Mouse (Mus musculus) liver, adult 2 months (tissue): ENCODE data around the gene Camk2d. TPM values are rescaled to one million over a fixed set of nuclear protein-coding genes. Genes with fewer than 3 reads are reported as not detected.

Source experiments
- DNase-seq: peaks from one replicate; pipeline ENCODE4 v3.0.0-alpha.2; 2011; ENCODE audit warnings: low read depth, low spot score; ENCODE audit errors: extremely low read depth
- H3K27ac ChIP-seq: fragments of 200-500 bp; replicated peaks from 2 replicates; pipeline ENCODE4 v1.5.1; 2012; ENCODE audit warnings: low read depth, mild to moderate bottlenecking, control low read depth, inconsistent platforms, low read length; ENCODE audit not compliant: insufficient read depth
- H3K27me3 ChIP-seq: fragments of 200-500 bp; 2 replicates; pipeline ENCODE4 v1.6.1; 2012; ENCODE audit warnings: mild to moderate bottlenecking, moderate library complexity, low read length, inconsistent platforms; ENCODE audit not compliant: control insufficient read depth, insufficient read depth
- H3K36me3 ChIP-seq: fragments of 200-500 bp; 2 replicates; pipeline ENCODE4 v1.6.1; 2012; ENCODE audit warnings: low read length, inconsistent platforms; ENCODE audit not compliant: control insufficient read depth, insufficient read depth
- H3K4me1 ChIP-seq: fragments of 200-500 bp; 2 replicates; pipeline ENCODE4 v1.6.1; 2011; ENCODE audit warnings: low read length; ENCODE audit not compliant: control insufficient read depth, insufficient read depth
- H3K4me3 ChIP-seq: fragments of 200-500 bp; 2 replicates; pipeline ENCODE4 v1.5.1; 2011; ENCODE audit warnings: low read depth, mild to moderate bottlenecking, control low read depth, low read length, moderate library complexity; ENCODE audit not compliant: insufficient read depth
- H3K79me2 ChIP-seq: fragments of 200-500 bp; 2 replicates; pipeline ENCODE4 v1.6.1; 2012; ENCODE audit warnings: inconsistent platforms, mild to moderate bottlenecking, low read length, moderate library complexity; ENCODE audit not compliant: control insufficient read depth, insufficient read depth
- H3K9ac ChIP-seq: fragments of 200-500 bp; 2 replicates; pipeline ENCODE4 v1.6.1; 2012; ENCODE audit warnings: low read depth, mild to moderate bottlenecking, control low read depth, inconsistent platforms, low read length
- CTCF ChIP-seq: fragments of 200-500 bp; IDR thresholded peaks from 2 replicates; pipeline ENCODE4 v1.5.1; 2011; ENCODE audit warnings: low read depth, low read length, control low read depth
- POLR2A ChIP-seq: fragments of 200-500 bp; IDR thresholded peaks from 2 replicates; pipeline ENCODE4 v1.6.1; 2011; ENCODE audit warnings: low read length, control low read depth; ENCODE audit not compliant: insufficient read depth; ENCODE audit errors: extremely low read depth
- WGBS: fragments of 180-500 bp; shearing (Covaris S2); methylation state at CpG from one replicate; pipeline ENCODE4 v1.1.7; 2018; 5-methylcytosine and 5-hydroxymethylcytosine counted together
- polyA plus RNA-seq: library from polyadenylated mRNA; depleted of rRNA; stranded (reverse); fragments of >200 nt; gene quantifications from 2 replicates; pipeline ENCODE4 v1.2.3, GENCODE M21; 2012; rRNA removed
- total RNA-seq: library from RNA; depleted of rRNA; stranded (reverse); fragments of >200 nt; gene quantifications from 2 replicates; pipeline ENCODE4 v1.2.3, GENCODE M21; 2014; rRNA removed

Gene Camk2d
- 9.4 and 10.9 TPM in 2 replicates for total RNA-seq
- polyA plus RNA-seq = 5.0 and 5.9 TPM in 2 replicates

GRCm38 (mm10) chr3:126596086-126596485 lies at the start of gene Camk2d:
Camk2d (plus strand) TSS chr3:126596302.
- TF ChIP-seq POLR2A (0 out of 2 replicates have a peak, but pooled peaks have one; percentile 44), CTCF (no peak)
- Histone ChIP-seq H3K4me3 (peak within 1 kb of the TSS; percentile 73), H3K27ac (peak within 1 kb of the TSS; percentile 83), H3K27me3 (no peaks in the 10 kb centered on the region), H3K4me1 (0 out of 2 replicates have a peak, but pooled peaks cover 2% of the 10 kb centered on the region), H3K36me3 (peaks cover 4% of the 10 kb centered on the region; the same call in 1 of the 2 replicates), H3K79me2 (no peaks in the 10 kb centered on the region), H3K9ac (peak within 1 kb of the TSS; percentile 92)
- DNase-seq = peak; percentile 85
- under 1% methylated on average over 16 of the region's 16 CpGs for WGBS

GRCm38 (mm10) chr3:126547941-126548340 lies 48.2 kb upstream of the Camk2d start:
- Histone ChIP-seq H3K79me2 (no peaks in the 10 kb centered on the region), H3K36me3 (no peaks in the 10 kb centered on the region), H3K9ac (no peak overlapping the region), H3K4me1 (no peaks in the 10 kb centered on the region), H3K27ac (no peak overlapping the region), H3K27me3 (no peaks in the 10 kb centered on the region), H3K4me3 (no peak overlapping the region)
- no peak for TF ChIP-seq CTCF
- no peak for TF ChIP-seq POLR2A
- no peak for DNase-seq

GRCm38 (mm10) chr3:126563646-126564045 lies 32.5 kb upstream of the Camk2d start:
- no peak for DNase-seq
- Histone ChIP-seq H3K27ac (no peak overlapping the region), H3K9ac (no peak overlapping the region), H3K36me3 (no peaks in the 10 kb centered on the region), H3K4me3 (no peak overlapping the region), H3K4me1 (no peaks in the 10 kb centered on the region), H3K79me2 (no peaks in the 10 kb centered on the region), H3K27me3 (peaks cover 2% of the 10 kb centered on the region; the same call in 1 of the 2 replicates)
- TF ChIP-seq POLR2A = no peak
- no peak for TF ChIP-seq CTCF
- 78% methylated on average over 2 of the region's 2 CpGs for WGBS

GRCm38 (mm10) chr3:126570628-126571027 lies 25.5 kb upstream of the Camk2d start:
- Histone ChIP-seq H3K79me2 (no peaks in the 10 kb centered on the region), H3K27me3 (peaks cover 2% of the 10 kb centered on the region; the same call in 1 of the 2 replicates), H3K4me1 (no peaks in the 10 kb centered on the region), H3K27ac (no peak overlapping the region), H3K4me3 (no peak overlapping the region), H3K9ac (no peak overlapping the region), H3K36me3 (no peaks in the 10 kb centered on the region)
- TF ChIP-seq POLR2A (no peak), CTCF (no peak)
- WGBS = 86% methylated on average over 1 of the region's 1 CpGs
- DNase-seq = no peak

GRCm38 (mm10) chr3:126572915-126573314 lies 23.2 kb upstream of the Camk2d start:
- no peak for DNase-seq
- H3K79me2 ChIP-seq = no peaks in the 10 kb centered on the region
- H3K27me3 ChIP-seq = no peaks in the 10 kb centered on the region
- no peak overlapping the region for H3K27ac ChIP-seq
- H3K4me3 ChIP-seq = no peak overlapping the region
- no peak overlapping the region for H3K9ac ChIP-seq
- no peaks in the 10 kb centered on the region for H3K36me3 ChIP-seq
- H3K4me1 ChIP-seq = no peaks in the 10 kb centered on the region
- no peak for TF ChIP-seq POLR2A
- no peak for TF ChIP-seq CTCF
- WGBS = 70% methylated on average over 5 of the region's 5 CpGs

- H3K9ac ChIP-seq = no peak overlapping the region
- no peak overlapping the region for H3K4me3 ChIP-seq
- no peaks in the 10 kb centered on the region for H3K27me3 ChIP-seq
- no peaks in the 10 kb centered on the region for H3K79me2 ChIP-seq
- WGBS = 64% methylated on average over 2 of the region's 2 CpGs
- TF ChIP-seq CTCF (0 out of 2 replicates have a peak, but pooled peaks have one; percentile 24), POLR2A (no peak)
- H3K4me1 ChIP-seq = no peaks in the 10 kb centered on the region
- no peaks in the 10 kb centered on the region for H3K36me3 ChIP-seq
- H3K27ac ChIP-seq = no peak overlapping the region
- peak; percentile 45 for DNase-seq
Measured at GRCm38 (mm10) chr3:126575927-126576326, 20.2 kb upstream of the Camk2d start.
